Mouse (Mus musculus) left cerebral cortex, adult 18-20 months (tissue): ENCODE data around the gene Atxn7l1. TPM values are rescaled to one million over a fixed set of nuclear protein-coding genes. Genes with fewer than 3 reads are reported as not detected.
A peak's percentile ranks its signal among the peaks of the same experiment; 100 is the strongest.

Experiments
- DNase-seq, 2 experiments: peaks; one replicate each; pipeline ENCODE4 v3.0.0; 2021 to 2022; ENCODE audit warnings: low spot score in 2 of 2, mixed read lengths in 1 of 2
- total RNA-seq, 2 experiments: library from RNA; stranded (reverse); gene quantifications; 2 replicates each; pipeline ENCODE4 v1.2.3; 2021

The Atxn7l1 gene
- total RNA-seq, 2 experiments from 2014 or later: 50.2 to 60.1 TPM

DNA sequence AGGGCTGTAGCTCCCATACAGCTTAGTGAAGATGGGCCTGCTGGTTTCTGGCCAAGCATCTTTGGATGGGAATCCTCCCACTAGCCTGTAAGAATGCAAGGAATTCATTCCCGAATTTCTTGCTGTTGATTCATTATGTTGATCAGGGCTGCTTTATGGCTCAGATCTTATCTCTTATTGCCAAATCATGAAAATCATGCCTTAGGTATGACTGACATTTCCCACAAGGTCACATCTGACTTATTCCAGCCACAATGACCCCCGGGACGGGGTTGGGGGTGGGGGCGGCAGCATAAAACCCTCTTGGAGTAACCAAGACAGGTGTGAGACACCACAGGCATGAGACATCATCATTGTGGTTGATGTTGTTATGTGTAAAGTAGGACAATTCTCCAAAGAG is 34.4 kb downstream of the Atxn7l1 start:
- no peak for DNase-seq

DNA sequence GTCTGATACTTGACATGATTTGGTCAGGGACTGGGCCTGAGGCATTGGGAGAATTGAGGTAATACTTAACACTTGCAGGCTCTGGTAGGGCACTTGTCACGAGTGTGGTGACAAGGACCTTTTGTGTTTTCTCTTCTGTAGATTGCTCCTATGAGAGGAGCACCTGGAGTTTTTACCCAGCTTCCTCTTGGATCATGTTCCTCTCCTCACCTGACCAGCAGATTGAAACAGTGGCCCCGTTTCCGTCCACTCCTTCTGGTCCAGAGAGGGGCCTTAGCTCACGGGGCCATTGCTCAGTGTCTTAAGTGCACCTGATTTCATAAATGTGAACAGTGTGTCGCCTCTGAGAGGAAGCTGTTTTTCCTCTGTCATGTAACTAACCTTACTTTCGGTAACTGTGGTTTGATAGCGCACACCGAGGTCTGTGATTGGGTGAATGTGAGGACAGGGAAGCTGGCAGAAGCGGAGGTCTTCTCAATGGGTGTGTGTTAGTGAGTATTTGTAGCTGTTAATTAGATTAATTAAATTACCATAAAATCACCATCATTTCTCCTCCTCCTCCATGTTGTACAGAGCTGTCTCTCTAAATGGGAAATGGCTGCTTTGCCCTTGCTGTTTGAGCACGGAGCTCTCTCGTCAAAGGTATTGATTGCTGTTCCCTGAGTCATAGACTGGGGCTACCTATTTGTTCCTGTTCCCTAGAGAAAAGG is 35.1 kb downstream of the Atxn7l1 start:
- DNase-seq: no peak

DNA sequence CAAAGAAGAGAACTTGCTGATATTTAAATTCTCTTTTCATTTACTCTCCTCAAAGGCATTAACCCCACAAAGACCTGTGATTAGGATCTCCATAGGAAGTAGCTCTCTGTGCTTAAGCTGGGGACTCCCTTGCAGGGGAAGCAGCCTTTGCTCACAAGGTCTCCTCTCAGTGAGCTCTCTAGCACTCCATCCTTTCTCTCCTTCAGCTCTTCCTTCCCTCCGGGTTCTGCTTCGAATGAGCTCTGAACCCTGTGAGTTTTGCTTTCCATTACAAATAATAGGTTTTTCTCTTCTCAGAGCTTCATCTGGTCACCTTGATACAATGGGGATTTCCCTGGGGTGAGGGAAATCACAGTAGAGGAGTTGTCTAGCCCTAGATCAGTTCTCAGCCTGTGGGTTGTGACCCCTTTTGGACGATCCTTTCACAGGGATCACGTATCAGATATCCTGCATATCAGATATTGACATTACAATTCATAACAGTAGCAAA is 35.7 kb downstream of the Atxn7l1 start:
- DNase-seq: no peak

DNA sequence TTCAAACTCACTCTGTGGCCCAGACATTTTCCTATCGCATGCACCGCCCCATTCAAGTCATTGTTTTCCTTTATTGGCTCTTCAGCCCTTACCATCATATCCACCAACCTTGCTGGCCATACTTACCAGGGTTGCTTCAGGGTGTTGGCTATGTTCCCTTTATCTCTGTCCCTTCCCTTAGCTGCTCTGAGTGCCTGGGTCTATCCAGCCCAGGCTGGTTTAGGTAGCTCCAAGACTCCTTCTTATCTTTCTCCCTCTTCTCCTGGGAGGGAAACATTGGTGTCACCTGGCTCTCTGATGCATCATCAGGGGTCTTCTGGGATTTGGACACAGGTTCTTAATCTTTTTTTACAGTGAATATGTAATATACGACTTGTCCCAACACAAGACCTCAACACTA is 36.6 kb downstream of the Atxn7l1 start:
- DNase-seq: no peak

DNA sequence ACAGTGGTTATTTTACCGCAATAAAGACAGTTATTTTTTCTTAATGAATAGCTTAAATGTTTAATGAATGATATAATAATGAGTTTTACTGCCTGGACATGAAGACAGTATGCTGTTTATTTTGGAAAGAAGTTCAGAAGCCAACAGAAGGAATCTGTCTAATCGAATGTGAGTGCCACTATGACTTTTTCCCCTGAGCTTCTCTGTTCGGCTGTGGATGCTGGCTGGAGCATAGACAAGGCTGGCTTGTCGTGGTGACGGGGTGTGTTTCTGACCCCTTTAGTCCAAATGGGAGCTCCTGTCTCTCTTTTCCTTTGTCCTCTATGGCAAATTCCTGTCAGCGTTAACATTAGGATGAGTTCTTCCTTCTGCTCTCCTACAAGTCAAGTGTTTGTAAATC is 37.6 kb downstream of the Atxn7l1 start:
- no peak for DNase-seq

DNA sequence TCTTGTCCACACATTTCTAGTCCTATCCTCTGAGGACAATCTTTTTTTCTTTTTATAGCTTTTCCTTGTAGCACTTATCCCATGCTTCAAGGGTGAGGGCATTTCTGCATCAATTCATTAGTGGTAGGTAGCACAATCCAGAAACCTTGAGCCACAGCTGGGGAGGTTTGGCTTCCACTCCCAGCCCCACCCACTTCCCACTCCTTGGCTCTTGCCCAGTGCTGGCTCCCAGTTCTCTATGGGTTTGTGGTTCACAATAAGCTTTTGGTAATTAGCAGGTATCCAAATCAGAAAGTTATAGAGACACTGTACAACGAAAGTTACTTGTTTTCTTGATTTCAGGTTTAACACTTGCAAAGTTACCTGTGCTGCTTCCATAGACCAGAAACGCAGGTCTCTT is 38.8 kb downstream of the Atxn7l1 start:
- no peak for DNase-seq

DNA sequence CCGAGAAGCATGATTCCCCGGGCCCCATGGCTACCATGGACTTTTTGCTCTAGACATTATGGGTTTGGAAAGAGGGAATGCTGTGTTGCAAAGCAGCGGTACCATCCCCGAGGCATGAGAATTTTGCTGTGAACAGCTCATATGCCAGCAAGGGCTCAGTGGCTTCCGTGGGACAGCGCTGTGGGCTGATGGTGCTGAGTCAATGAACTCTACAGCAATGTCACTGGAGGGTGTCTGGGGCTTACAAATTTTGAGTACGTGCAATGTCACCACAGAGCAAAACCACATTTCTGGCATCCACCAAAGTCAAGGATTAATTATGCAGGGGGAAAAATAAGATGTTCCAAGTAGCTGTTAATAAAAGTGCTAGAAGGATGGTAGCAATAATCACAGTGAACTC is 42.6 kb downstream of the Atxn7l1 start:
- no peak for DNase-seq

DNA sequence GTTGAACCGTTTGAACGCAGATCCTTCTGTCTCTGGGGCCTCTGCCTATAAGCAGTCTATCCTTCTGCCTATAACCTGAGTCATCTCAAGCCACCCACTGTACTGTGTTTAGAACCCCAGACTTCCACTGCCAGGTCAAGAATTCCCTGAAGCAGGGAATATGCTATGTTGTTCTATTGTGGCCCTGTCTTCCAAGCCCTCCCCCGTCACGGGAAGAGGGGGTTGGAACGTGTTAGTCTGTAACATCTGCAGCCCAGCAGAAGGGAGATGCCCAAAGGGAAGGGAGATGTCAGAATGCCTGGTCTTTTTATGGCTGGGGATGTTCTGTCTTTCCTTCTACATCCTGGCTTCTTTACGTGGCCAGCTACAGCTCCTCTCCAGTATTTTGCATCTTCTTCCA is 43.1 kb downstream of the Atxn7l1 start:
- DNase-seq: peak; percentile 16 to 39

DNA sequence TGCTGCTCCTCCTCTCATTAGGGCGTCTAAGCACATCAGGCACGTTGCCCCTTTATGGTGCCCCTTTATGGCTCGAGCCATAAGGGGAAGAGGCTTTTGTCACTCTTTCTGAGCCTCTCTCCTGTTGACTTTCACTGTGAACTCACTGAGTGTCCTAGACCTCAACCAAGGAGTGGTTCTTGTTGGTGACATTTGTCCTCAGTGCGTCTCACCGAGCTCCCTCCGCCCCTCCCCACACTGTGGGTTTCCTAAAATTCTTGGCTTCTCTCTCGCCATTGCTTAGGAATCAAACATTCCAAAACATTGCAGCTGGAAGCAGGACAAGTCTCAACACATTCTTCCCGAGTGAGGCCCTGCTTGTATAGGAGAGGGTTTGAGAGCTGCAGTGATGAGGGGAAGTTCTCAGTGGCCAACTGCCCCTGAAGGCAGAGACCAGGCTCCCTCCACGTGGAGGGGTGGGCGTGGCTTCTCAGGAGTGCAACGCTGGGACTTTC is 46.0 kb downstream of the Atxn7l1 start:
- no peak for DNase-seq

DNA sequence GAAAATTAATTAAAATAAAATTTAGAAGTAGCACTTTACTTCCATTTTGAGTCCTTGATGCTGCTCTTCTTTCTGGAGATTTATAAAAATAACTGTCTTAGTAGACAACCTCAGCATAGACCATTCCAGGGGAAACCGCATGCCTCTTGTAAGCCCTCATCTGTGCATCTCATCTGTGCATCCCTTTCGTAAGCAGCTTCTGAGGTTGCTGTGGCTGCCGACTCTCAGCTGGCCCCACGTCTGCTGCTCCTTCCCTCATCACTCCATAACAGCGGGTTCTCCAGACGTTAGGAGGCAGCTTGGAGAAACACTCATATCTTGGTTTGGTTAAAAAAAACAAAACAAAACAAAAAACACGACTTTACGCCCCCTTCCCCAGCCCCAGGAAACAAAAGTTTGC is 47.7 kb downstream of the Atxn7l1 start:
- DNase-seq: no peak

DNA sequence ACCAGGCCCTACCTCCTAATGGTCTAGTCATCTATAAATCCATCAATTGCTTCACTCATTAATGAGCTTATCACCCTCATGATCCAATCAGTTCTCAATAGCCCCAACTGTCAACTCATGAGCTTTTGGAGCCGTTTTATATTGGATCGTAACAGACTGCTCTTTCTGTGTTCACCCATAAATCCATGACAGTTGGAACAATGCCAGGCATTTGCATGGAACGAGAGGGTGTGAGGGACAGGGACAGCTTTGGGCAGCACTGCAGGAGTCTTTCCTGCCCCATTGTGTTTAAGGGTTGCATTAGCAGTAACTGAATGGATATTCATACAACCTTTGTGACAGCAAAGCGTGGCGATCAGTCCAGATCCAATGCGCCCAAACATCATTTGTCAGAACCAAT is 49.8 kb downstream of the Atxn7l1 start:
- DNase-seq: no peak

DNA sequence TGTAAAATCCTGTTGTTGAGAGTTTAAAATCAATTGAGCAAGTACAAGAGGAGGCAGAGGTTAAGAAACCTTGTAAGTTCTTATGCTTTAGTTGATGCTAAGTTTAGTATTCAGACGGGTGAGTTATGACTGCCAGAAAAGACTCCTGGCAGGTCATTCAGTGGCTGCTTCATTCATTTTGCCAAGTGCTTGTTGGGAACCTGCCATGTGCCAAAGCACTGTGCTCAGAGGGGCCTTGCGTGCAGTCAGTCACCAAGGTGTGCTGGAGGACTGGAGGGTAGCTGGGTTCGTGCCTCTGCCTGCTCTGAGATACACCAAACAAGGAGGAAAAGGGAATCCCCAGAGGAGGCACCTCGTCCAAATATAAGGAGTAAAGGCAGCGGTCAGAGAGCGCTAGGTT is 50.3 kb downstream of the Atxn7l1 start:
- DNase-seq: no peak

DNA sequence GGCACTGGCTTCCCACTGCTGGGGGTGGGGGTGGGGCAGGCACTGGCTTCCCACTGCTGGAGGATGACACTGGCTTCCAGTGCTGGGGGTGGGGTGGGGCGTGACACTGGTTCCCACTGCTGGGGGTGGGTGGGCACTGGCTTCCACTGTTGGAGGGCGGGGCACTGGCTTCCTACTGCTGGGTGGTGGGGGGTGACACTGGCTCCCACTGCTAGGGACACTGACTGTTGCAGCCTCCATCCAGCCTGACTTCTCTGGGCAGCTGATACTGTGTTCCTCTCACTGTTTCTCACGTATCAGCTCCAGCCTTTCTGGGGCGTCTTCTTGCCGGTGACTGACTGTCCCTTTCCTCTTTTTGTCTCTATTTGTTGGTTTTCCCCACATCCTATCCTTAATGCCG is 53.6 kb downstream of the Atxn7l1 start:
- DNase-seq: no peak

DNA sequence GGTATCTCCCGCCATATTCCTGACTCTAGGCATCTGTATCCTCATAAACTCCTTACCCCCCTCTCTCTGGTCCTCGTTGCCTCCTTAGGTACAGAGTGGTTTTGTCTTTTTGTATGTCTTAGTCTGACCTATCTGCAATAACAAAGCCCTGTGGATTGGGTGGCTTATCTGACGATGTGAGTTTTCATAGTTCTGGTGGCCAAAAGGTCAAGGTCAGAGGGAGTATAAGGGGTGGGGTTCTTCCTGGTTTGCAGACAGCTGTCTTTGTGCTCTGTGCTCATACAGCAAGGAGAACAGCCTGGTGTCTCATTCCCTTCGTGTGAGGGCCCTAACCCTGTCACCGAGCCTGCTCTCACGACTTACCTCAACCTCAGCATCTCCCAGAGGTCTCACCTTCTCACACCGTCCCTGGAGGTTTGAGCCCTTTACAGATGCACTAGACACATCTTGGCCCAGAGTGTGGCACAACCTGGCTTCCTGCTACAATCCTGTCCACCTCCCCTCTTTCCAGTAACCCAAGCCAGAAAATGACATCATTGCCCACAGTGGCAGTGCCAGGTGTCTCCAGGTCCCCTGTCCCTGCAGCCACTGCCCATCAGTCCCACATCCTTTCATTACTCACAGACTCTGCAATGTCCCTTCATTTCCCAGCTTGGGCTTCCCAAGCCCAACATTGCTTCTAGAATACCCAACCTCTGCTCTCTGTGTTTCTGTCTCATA is 54.2 kb downstream of the Atxn7l1 start:
- no peak for DNase-seq

DNA sequence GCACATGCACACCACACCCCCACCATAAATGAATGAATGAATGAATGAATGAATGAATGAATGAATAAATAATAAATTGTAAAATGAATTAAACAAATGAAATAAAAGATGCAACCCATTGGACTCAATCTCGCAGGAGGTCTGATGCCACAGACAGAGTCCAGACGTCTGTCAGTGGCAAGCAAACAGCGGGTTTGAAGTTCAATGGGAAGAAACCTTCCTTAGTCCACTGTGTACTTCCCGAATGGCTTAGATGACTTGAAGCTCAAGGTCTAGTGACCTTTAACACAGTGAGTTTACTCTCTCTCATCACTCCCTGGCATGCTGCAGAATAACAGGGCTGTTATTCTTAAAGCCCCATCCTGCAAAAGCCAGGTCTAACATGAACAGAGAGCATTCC is 57.8 kb downstream of the Atxn7l1 start:
- no peak for DNase-seq

DNA sequence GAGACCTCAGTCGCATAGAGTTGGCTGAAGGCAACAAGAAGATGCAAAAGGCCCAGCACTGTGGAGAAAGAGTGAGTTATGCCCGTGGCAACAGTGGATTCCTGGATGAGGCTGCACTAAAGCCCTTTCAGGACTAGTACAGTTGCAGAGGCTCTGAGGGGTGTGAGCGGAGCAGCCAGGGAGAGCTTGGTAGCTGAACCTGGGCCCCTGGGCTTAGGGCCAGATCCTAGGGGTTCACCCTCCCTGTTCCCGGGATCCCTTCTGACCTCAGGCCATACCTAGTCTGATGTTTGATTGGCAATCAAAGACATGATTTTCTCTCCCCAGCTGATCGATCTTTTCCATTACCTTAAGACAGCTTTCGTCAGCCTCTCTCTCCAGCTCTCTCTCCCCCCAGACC is 58.8 kb downstream of the Atxn7l1 start:
- no peak for DNase-seq

DNA sequence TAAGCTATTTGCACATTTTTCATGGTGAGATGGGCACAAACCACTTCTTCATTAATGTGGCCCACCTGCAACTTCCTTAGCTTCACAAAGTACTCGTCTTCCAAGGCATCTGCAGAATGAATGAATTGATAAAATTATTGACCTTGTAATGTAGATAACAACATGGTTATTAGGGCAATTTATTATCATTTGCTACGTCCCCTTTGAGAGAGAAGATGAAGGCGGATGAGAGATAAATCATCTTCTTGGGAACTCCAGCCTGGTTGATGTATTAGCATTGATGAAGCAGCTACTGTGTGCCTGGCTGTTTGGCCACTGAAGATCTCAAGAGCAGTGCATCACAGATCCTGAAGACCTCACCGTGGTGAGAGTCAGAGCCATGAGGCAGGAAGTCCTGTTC is 63.4 kb downstream of the Atxn7l1 start:
- no peak for DNase-seq

DNA sequence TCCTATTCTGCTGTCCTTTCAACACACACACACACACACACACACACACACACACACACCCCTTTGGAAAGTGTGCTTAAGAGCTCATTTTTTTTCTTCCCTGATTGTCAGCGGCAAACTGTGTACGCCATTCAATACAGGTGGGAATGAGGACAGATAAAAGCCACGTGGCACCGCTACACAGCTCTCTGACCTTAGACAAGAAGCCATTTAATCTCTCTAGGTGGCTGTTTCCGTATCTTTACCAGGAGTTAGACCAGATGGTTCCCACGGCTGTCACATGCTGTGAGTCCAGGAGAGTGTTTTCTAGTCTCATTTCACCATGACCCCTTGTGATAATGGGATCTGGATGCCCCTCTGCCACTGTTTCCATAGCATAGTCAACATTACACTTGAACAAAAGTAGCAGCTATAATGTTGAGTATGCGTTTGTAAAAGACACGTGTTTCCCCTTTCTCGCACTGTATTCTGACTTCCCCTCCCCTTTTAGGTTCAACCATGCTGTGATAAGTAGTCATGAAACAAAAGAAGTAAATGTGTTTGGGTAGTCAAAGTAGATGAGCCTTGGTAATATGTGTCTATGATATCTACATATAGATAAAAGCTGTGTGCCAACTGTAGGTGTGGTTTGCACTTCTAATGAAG is 70.8 kb downstream of the Atxn7l1 start:
- DNase-seq: no peak

DNA sequence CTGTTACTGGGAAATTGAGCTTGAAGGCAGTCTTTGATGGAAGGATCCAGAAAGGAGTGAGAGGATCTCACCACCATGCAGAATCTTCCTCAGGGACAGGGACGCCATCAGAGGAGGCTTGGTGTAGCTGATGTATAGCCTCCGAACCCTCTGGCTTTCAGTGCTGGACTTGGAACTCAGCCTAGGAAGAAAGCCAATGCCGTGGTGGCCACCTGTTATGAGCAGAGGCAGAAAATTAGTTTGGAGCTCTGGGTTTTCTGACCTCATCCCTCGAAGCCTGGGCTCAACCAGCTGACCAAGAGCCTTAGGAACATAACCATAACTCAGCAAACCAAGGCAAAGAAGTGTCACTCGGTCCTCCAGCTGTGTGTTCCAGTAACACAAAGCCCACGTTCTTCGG is 71.9 kb downstream of the Atxn7l1 start:
- no peak for DNase-seq

DNA sequence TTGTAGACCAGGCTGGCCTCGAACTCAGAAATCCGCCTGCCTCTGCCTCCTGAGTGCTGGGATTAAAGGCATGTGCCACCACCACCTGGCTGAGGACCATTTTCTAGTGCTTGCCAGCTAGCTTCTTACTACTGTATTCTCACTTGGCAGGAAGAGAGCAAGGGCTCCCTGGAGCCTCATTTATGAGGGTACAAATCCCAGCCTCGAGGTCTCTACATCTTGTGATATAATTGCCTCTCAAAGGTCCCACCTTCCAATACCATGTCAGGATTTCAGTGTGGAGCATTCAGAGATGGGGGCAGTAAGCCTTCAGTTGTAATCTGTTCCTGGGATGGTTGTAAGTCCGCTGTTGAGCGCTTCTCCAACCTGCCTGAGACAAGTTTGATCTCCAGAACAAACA is 72.6 kb downstream of the Atxn7l1 start:
- no peak for DNase-seq

DNA sequence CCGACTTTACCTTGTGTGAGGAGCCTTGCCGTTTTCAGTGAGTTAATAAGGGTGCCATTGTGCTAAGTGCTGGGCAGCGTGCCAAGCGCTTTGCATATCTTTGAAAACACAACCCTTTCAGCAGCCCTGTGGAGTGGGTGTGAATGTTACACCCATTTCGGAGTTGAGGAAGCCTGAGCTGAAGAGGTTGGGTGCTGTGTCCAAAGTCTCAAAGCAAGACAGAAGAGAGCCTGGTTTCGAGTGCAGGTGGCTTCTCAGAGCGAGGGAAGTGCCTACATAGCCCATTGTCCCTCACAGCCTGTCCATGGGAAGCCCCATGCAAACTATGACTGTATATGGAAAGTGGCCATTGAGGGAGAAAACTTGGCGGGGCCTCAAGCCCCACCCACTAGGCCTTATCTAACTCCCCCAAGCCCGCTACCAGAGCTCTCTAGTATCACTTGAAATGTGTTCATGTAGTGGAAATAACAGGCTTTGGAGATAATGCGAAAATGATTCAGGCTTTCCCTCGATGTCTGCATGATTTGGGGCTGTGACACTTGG is 73.1 kb downstream of the Atxn7l1 start:
- DNase-seq: peak; percentile 60 to 70

DNA sequence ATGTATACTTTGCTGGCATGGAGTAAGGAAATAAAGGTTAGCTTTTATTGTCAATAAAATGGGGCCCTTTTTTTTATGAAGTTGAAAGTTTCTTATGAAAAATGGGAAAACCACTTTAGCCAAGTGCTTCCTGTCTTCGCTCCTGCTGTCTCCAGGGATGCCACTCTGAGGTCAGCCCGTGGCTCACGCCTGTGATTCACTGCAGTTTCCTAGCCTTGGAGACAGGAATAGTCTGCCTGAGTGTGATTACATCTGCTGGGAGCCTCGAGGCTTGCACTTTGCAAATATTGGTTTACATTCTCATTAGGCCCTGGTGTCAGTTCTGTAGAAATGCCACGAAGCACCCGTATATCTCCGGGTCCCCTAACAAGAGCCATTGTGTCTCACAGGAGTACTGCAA is 74.7 kb downstream of the Atxn7l1 start:
- DNase-seq: no peak
